Mouse (Mus musculus): ENCODE results near the gene Tmem211.

GRCm38 (mm10) chr5:113250806-113251205, 24.1 kb downstream of the Tmem211 start:
- TF ChIP-seq EP300 (IDR thresholded peaks at IDR 0.05; ENCODE audit: low read depth) = no peak
- no peak for TF ChIP-seq CTCF (IDR thresholded peaks at IDR 0.05; ENCODE audit: low read depth)
